Mouse (Mus musculus) liver, postnatal 0 days (tissue): ENCODE results near the gene Herc4.

Experiments used
- CTCF ChIP-seq: sonication (generic); IDR thresholded peaks from 2 replicates; pipeline ENCODE4 v1.5.1; 2016; ENCODE audit warnings: antibody characterized with exemption, low read depth
- EP300 ChIP-seq: IDR thresholded peaks from 2 replicates; pipeline ENCODE4 v1.6.1; 2016; ENCODE audit warnings: antibody characterized with exemption, low read depth, mild to moderate bottlenecking

GRCm38 (mm10) chr10:63224341-63224740 lies 19.3 kb upstream of the Herc4 start:
- TF ChIP-seq CTCF (no peak), EP300 (no peak)
